Mouse (Mus musculus): ENCODE results near the gene Tiam2. TPM values are rescaled to one million over a fixed set of nuclear protein-coding genes. Genes with fewer than 3 reads are reported as not detected.

Tiam2 gene
- polyA plus RNA-seq, 1 experiment, result 0.58 TPM

DNA sequence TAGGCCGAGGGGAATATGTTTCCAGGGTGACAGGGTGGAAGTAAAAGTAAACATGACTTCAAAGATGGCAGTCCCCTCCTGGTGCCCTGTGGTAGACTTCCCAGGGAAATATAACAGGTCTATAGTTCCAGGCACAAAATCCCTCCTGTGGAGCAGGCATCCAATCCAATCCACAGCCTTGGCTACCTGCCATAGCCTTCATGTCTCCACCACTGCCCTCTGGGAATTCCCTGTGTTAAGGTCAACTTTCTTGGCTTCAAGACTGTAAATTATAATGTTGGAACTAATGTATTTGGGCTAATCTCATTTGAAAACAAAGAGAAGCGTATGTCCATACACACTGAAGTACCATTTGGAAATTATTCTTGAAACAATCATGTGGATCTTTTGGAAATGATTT lies 97.0 kb downstream of the Tiam2 start:
- Histone ChIP-seq H3K36me3 (ENCODE audit: control insufficient read depth, insufficient read depth, low read length) (no peaks in the 10 kb centered on the region), H3K27ac (ENCODE audit: insufficient read depth, low read length) (no peak overlapping the region), H3K4me1 (ENCODE audit: control insufficient read depth, insufficient read depth, insufficient read length) (no peaks in the 10 kb centered on the region), H3K4me3 (ENCODE audit: extremely low read depth, insufficient read depth, insufficient read length) (no peak overlapping the region), H3K27me3 (ENCODE audit: control insufficient read depth, insufficient read depth, low read length) (no peaks in the 10 kb centered on the region)
- 81% methylated on average over 2 of the region's 2 CpGs for WGBS
- TF ChIP-seq CTCF (IDR thresholded peaks at IDR 0.05; ENCODE audit: extremely low read depth, insufficient read depth, insufficient read length, insufficient replicate concordance), result no peak
- DNase-seq (ENCODE audit: low read depth in 1 of 2, low spot score in 2 of 2), result no peak

DNA sequence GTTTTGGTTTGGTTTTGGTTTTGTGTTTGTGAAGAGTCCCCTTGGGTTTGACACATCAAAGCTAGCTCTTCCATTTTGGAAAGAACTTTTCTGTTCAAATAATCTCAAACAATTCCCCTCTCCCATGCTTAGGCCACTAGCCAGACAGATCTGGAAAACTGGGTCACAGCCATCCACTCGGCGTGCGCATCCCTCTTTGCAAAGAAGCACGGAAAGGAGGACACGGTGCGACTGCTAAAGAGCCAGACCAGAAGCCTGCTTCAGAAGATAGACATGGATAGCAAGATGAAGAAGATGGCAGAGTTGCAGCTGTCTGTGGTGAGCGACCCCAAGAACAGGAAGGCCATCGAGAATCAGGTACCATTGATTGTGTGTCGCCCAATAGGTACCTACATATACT lies 102.3 kb downstream of the Tiam2 start:
- TF ChIP-seq POLR2A (IDR thresholded peaks at IDR 0.05; ENCODE audit: low read depth, low read length), result no peak
- no peak for TF ChIP-seq CTCF (IDR thresholded peaks at IDR 0.05; ENCODE audit: extremely low read depth, insufficient read depth, insufficient read length, insufficient replicate concordance)
- DNase-seq (ENCODE audit: low read depth in 1 of 2, low spot score in 2 of 2), result no peak
- Histone ChIP-seq H3K4me1 (ENCODE audit: control insufficient read depth, insufficient read depth, insufficient read length) (no peaks in the 10 kb centered on the region), H3K27ac (ENCODE audit: insufficient read depth, low read length) (no peak overlapping the region), H3K4me3 (ENCODE audit: extremely low read depth, insufficient read depth, insufficient read length) (no peak overlapping the region), H3K27me3 (ENCODE audit: control insufficient read depth, insufficient read depth, low read length) (no peaks in the 10 kb centered on the region), H3K36me3 (ENCODE audit: control insufficient read depth, insufficient read depth, low read length) (no peaks in the 10 kb centered on the region)
- WGBS, result 95% methylated on average over 9 of the region's 9 CpGs

DNA sequence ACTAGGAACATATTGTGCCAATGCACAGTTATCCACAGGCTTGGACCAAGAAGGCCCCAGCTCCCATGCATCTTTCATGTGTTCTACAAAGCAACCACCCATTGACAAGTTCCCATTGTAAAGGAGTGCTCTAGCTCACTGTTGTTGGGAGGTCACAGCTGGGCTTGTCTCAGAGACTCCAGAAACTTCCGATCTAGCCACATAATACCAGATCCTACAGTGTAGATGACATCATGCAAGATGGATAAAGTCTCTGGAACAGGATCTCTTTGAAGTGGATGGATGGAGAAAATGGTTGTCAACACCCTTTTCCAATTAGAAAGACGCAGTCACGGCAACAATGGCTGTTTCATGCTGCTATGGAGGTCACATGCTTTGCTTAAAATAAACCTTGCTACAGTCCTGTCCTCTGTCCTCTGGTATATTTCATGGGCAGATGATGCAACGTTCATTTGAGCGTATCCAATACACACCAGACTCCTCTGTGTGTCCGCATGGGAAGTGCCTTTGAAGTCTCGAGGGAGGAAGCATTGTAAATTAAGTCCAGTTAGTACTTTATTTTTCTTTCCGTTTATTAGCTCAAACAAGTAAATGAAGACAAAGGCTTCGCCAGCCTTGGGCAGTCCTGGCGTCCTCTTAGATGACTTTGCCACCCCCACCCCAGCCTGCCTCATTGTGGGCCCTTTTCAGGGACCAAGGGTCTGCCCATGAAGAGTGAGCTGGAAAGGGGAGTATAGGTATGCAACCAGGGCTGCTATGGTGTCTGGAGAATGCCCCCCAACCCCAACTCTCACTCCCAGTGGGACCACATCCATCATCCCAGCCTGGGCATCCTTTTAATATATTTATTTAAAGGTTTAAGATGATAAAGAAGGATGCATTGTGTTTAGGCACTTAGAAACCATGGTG lies 106.5 kb downstream of the Tiam2 start:
- TF ChIP-seq CTCF (IDR thresholded peaks at IDR 0.05; ENCODE audit: extremely low read depth, insufficient read depth, insufficient read length, insufficient replicate concordance) (no peak), POLR2A (IDR thresholded peaks at IDR 0.05; ENCODE audit: low read depth, low read length) (no peak)
- H3K36me3 ChIP-seq (ENCODE audit: control insufficient read depth, insufficient read depth, low read length), result no peaks in the 10 kb centered on the region
- H3K27ac ChIP-seq (ENCODE audit: insufficient read depth, low read length), result no peak overlapping the region
- H3K4me3 ChIP-seq (ENCODE audit: extremely low read depth, insufficient read depth, insufficient read length), result no peak overlapping the region
- WGBS, result 87% methylated on average over 10 of the region's 10 CpGs
- no peaks in the 10 kb centered on the region for H3K27me3 ChIP-seq (ENCODE audit: control insufficient read depth, insufficient read depth, low read length)
- DNase-seq (ENCODE audit: low read depth in 1 of 2, low spot score in 2 of 2), result no peak
- no peaks in the 10 kb centered on the region for H3K4me1 ChIP-seq (ENCODE audit: control insufficient read depth, insufficient read depth, insufficient read length)

DNA sequence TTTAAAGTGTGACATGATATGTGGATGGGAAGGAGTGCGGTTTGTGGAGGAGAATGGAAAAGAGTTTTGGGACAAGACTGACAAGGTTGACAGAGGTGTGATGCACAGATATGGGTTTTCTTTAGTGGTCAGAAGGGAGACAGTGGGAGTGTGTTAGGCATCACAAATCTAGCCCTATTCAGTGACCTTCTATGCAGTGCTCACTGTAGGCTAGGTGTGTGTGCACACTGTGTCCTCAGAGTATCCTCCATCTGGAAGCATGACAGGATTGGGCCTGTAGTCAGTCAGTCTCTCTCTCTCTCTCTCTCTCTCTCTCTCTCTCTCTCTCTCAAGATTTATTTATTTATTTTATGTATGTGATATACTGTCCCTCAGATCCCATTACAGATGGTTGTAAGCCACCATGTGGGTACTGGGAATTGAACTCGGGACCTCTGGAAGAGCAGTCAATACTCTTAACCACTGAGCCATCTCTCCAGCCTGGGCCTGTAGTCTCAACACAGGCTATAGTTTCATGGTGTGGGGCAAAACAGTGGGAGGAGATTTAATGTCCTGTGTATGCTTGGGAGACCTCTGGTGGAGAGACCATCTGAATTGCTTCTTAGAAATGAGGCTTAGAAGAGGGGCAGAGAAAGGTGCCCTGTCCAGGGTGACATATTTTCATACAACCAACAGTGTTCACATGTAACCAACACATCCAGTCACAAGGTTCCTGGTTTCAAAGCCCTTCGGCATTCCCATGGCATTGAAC lies 107.3 kb downstream of the Tiam2 start:
- H3K36me3 ChIP-seq (ENCODE audit: control insufficient read depth, insufficient read depth, low read length), result no peaks in the 10 kb centered on the region
- no peaks in the 10 kb centered on the region for H3K27me3 ChIP-seq (ENCODE audit: control insufficient read depth, insufficient read depth, low read length)
- H3K4me1 ChIP-seq (ENCODE audit: control insufficient read depth, insufficient read depth, insufficient read length), result no peaks in the 10 kb centered on the region
- 92% methylated on average over 3 of the region's 3 CpGs for WGBS
- no peak overlapping the region for H3K27ac ChIP-seq (ENCODE audit: insufficient read depth, low read length)
- no peak for DNase-seq (ENCODE audit: low read depth in 1 of 2, low spot score in 2 of 2)
- no peak overlapping the region for H3K4me3 ChIP-seq (ENCODE audit: extremely low read depth, insufficient read depth, insufficient read length)
- no peak for TF ChIP-seq POLR2A (IDR thresholded peaks at IDR 0.05; ENCODE audit: low read depth, low read length)
- no peak for TF ChIP-seq CTCF (IDR thresholded peaks at IDR 0.05; ENCODE audit: extremely low read depth, insufficient read depth, insufficient read length, insufficient replicate concordance)

DNA sequence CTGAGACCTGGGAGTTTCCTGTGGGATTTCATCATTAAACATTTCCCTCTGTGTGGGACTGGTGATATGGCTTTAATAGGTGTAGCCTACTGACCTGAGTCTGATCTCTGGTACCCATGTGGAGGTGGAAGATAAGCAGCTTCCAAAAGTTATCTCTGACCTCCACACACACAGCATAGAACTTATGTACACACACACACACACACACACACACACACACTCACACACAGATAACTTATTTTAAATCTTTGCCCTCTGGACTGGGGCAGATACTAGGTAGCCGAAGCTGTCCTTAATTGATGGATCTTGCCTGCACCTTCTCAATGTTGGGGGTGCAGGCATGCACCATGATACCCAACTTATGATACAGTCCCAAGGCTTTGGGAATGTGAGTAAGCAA lies 108.9 kb downstream of the Tiam2 start:
- TF ChIP-seq POLR2A (IDR thresholded peaks at IDR 0.05; ENCODE audit: low read depth, low read length) (no peak), CTCF (IDR thresholded peaks at IDR 0.05; ENCODE audit: extremely low read depth, insufficient read depth, insufficient read length, insufficient replicate concordance) (no peak)
- H3K4me3 ChIP-seq (ENCODE audit: extremely low read depth, insufficient read depth, insufficient read length), result no peak overlapping the region
- H3K27me3 ChIP-seq (ENCODE audit: control insufficient read depth, insufficient read depth, low read length), result no peaks in the 10 kb centered on the region
- WGBS, result 87% methylated on average over 1 of the region's 1 CpGs
- H3K4me1 ChIP-seq (ENCODE audit: control insufficient read depth, insufficient read depth, insufficient read length), result no peaks in the 10 kb centered on the region
- no peaks in the 10 kb centered on the region for H3K36me3 ChIP-seq (ENCODE audit: control insufficient read depth, insufficient read depth, low read length)
- no peak overlapping the region for H3K27ac ChIP-seq (ENCODE audit: insufficient read depth, low read length)
- no peak for DNase-seq (ENCODE audit: low read depth in 1 of 2, low spot score in 2 of 2)

DNA sequence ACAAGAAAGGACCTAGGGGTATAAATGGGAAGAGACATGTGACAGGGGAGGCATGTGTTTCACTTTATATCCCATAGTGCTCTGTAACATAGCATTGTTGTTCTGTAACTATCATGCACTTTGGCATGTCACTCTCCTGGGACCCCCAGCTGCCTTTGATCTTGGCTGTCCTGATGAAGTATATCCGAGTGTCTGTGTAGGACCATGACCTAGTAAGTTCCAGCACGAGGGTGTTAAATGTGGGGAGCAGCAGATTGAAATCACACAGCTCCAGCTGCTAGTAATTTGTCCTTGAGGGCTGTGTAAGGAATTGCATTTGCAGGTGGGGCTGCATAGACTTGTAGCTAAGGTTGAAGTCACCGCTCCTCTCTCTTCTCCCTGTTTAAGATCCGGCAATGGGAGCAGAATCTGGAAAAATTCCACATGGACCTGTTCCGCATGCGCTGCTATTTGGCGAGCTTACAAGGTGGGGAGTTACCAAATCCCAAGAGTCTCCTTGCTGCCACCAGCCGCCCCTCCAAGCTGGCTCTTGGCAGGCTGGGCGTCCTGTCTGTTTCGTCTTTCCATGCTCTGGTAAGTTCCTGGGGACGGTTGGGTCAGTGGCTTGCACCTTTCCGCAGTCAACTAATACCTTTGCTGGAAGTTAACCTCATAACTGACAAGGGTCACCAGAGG lies 110.6 kb downstream of the Tiam2 start:
- H3K4me3 ChIP-seq (ENCODE audit: extremely low read depth, insufficient read depth, insufficient read length), result no peak overlapping the region
- 91% methylated on average over 12 of the region's 12 CpGs for WGBS
- H3K27ac ChIP-seq (ENCODE audit: insufficient read depth, low read length), result no peak overlapping the region
- no peak for DNase-seq (ENCODE audit: low read depth in 1 of 2, low spot score in 2 of 2)
- TF ChIP-seq CTCF (IDR thresholded peaks at IDR 0.05; ENCODE audit: extremely low read depth, insufficient read depth, insufficient read length, insufficient replicate concordance), result no peak
- no peak for TF ChIP-seq POLR2A (IDR thresholded peaks at IDR 0.05; ENCODE audit: low read depth, low read length)
- H3K36me3 ChIP-seq (ENCODE audit: control insufficient read depth, insufficient read depth, low read length), result no peaks in the 10 kb centered on the region
- H3K4me1 ChIP-seq (ENCODE audit: control insufficient read depth, insufficient read depth, insufficient read length), result no peaks in the 10 kb centered on the region
- no peaks in the 10 kb centered on the region for H3K27me3 ChIP-seq (ENCODE audit: control insufficient read depth, insufficient read depth, low read length)
